Mouse (Mus musculus) hindbrain, embryonic 11.5 days (tissue): ENCODE data around the gene Mpl. TPM values are rescaled to one million over a fixed set of nuclear protein-coding genes. Genes with fewer than 3 reads are reported as not detected.

Experiments
- ATAC-seq: fragments of 200-750 bp; cut with Nextera tagmentation; 2 replicates; pipeline ENCODE4 v1.8.0; 2017; ENCODE audit warnings: mild to moderate bottlenecking, moderate TSS enrichment, moderate library complexity; ENCODE audit not compliant: low FRiP score
- DNase-seq: peaks from one replicate; pipeline ENCODE4 v3.0.0-alpha.2; 2015; ENCODE audit warnings: low spot score
- H3K27ac ChIP-seq: fragments of 300-500 bp; sonication (generic); 2 replicates; pipeline ENCODE4 v1.5.1; 2014; ENCODE audit warnings: mild to moderate bottlenecking, low read depth, low read length
- H3K27me3 ChIP-seq: fragments of 300-500 bp; sonication (generic); 2 replicates; pipeline ENCODE4 v1.6.1; 2014; ENCODE audit warnings: mild to moderate bottlenecking, low read length, moderate library complexity, mixed read lengths; ENCODE audit not compliant: control insufficient read depth, insufficient read depth
- H3K36me3 ChIP-seq: fragments of 300-500 bp; sonication (generic); 2 replicates; pipeline ENCODE4 v1.6.1; 2014; ENCODE audit warnings: mild to moderate bottlenecking, low read length, moderate library complexity, mixed read lengths; ENCODE audit not compliant: control insufficient read depth, insufficient read depth
- H3K4me1 ChIP-seq: fragments of 300-500 bp; sonication (generic); replicated peaks from 2 replicates; pipeline ENCODE4 v1.6.1; 2014; ENCODE audit warnings: low read length, mixed read lengths; ENCODE audit not compliant: control insufficient read depth, insufficient read depth
- H3K4me2 ChIP-seq: fragments of 300-500 bp; sonication (generic); replicated peaks from 2 replicates; pipeline ENCODE4 v1.6.1; 2014; ENCODE audit warnings: mild to moderate bottlenecking, low read depth, low read length
- H3K4me3 ChIP-seq: fragments of 300-500 bp; sonication (generic); 2 replicates; pipeline ENCODE4 v1.5.1; 2014; ENCODE audit warnings: low read depth, low read length
- H3K9ac ChIP-seq: fragments of 300-500 bp; sonication (generic); 2 replicates; pipeline ENCODE4 v1.6.1; 2014; ENCODE audit warnings: low read depth, low read length
- H3K9me3 ChIP-seq: fragments of 300-500 bp; sonication (generic); 2 replicates; pipeline ENCODE4 v1.6.1; 2016; ENCODE audit warnings: low read length; ENCODE audit not compliant: control insufficient read depth
- WGBS: fragments of 180-500 bp; shearing (Covaris S2); extraction: QIAGEN DNeasy Blood & Tissue Kit; methylation state at CpG from one replicate; pipeline ENCODE4 v1.1.7; 2014; 5-methylcytosine and 5-hydroxymethylcytosine counted together
- polyA plus RNA-seq: library from polyadenylated mRNA; unstranded; fragments of >200 nt; fragmentation: Nextera tagmentation; extraction: Ambion mirVana; gene quantifications from 2 replicates; pipeline ENCODE4 v1.2.1, GENCODE M21; 2014

Mpl gene
- polyA plus RNA-seq, 1 experiment from 2014 or later, result 1.3 TPM

DNA sequence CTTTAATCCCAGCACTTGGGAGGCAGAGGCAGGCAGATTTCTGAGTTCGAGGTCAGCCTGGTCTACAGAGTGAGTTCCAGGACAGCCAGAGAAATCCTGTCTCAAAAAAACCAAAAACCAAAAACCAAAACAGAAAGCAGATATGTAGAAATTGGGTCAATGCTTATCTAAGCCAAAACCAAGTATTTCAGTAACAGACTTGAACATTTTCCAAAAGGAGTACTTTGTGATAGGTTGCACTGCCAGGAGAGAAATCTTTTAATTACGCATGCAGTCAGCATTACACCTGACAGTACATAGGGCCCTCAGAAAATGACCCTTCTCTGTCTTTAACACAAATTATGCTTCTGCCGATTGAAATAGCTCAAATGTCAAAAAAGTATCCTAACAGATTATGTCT, 55.9 kb downstream of the Mpl start:
- H3K4me3 ChIP-seq, result no peak overlapping the region
- H3K4me2 ChIP-seq, result no peak overlapping the region
- no peaks in the 10 kb centered on the region for H3K4me1 ChIP-seq
- H3K27me3 ChIP-seq, result no peaks in the 10 kb centered on the region
- H3K27ac ChIP-seq, result no peak overlapping the region
- WGBS, result 89% methylated on average over 3 of the region's 3 CpGs
- H3K9ac ChIP-seq, result no peak overlapping the region
- ATAC-seq, result no peak
- no peak for DNase-seq
- H3K36me3 ChIP-seq, result 0 out of 2 replicates have a peak, but pooled peaks cover 6% of the 10 kb centered on the region
- no peaks in the 10 kb centered on the region for H3K9me3 ChIP-seq

DNA sequence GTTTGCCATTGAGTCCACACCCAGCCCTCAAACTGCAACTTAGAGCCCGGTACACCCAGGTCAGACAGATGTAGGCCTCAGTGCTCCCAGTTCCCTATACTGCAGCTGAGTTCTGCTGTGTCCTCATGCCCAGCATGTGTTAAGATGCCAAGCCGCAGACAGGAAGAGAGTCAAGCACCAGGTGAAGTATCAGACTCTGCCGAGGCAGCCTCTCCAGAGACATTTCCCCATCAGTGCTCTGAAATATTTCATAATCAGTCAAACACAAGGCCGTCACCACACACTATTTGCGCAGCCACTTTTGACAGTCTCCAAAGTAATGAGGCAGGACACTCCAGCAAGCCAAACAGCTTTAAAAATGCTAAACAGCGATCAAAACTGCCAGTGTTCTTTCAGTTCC, 58.9 kb downstream of the Mpl start:
- ATAC-seq, result no peak
- H3K9me3 ChIP-seq, result no peaks in the 10 kb centered on the region

DNA sequence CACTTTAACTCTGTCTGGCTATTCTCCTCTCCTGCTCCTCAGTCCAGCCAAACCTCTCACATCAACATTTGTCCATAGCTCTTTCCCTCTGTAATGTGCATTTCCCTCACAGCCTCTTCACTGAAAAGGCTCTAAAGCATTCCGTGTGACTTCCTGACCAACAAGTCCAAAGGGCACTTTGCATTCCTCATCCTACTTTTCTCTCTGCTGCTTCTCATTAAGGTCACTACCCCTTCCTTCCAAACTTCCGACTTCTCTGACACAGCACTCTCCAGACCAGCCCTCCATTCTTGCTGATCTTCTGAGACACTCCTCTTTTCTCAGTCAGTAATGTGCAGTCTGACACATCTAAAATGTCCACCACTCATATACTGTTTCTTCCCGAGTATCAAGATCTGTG, 60.9 kb downstream of the Mpl start:
- DNase-seq (no peak), ATAC-seq (no peak)
- Histone ChIP-seq H3K4me3 (no peak overlapping the region), H3K9me3 (no peaks in the 10 kb centered on the region), H3K9ac (no peak overlapping the region), H3K27ac (no peak overlapping the region), H3K4me1 (no peaks in the 10 kb centered on the region), H3K27me3 (no peaks in the 10 kb centered on the region), H3K36me3 (peaks cover 8% of the 10 kb centered on the region), H3K4me2 (no peak overlapping the region)
- 84% methylated on average over 3 of the region's 3 CpGs for WGBS

More for the DNA sequence above, 58.9 kb downstream of the Mpl start:
- no peaks in the 10 kb centered on the region for H3K4me1 ChIP-seq
- no peak overlapping the region for H3K9ac ChIP-seq
- H3K4me3 ChIP-seq, result no peak overlapping the region
- 94% methylated on average over 6 of the region's 6 CpGs for WGBS
- H3K4me2 ChIP-seq, result no peak overlapping the region
- no peak overlapping the region for H3K27ac ChIP-seq
- H3K36me3 ChIP-seq, result 0 out of 2 replicates have a peak, but pooled peaks cover 6% of the 10 kb centered on the region
- no peak for DNase-seq
- H3K27me3 ChIP-seq, result no peaks in the 10 kb centered on the region

DNA sequence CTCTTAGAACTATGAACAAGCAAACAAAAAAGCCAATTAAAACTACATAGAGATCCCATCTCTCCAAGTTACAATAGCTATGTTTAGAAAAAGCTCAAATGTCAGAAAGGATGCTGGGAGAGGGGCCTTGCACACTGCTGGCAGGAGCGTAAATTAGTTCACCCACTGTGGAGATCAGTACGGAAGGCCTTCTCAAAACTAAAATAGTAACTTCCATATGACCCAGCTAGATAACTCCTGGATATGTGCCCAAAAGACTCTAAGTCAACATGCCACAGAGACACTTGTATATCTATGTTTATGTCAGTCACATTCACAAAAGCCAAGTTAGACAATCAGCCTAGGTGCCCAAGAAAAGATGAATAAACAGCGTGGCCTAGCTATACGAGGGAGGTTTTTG, 62.0 kb downstream of the Mpl start:
- no peak overlapping the region for H3K27ac ChIP-seq
- peaks cover 12% of the 10 kb centered on the region for H3K36me3 ChIP-seq
- no peaks in the 10 kb centered on the region for H3K4me1 ChIP-seq
- no peak overlapping the region for H3K9ac ChIP-seq
- ATAC-seq (no peak), DNase-seq (no peak)
- no peak overlapping the region for H3K4me2 ChIP-seq
- no peak overlapping the region for H3K4me3 ChIP-seq
- 91% methylated on average over 4 of the region's 4 CpGs for WGBS
- no peaks in the 10 kb centered on the region for H3K9me3 ChIP-seq
- no peaks in the 10 kb centered on the region for H3K27me3 ChIP-seq

DNA sequence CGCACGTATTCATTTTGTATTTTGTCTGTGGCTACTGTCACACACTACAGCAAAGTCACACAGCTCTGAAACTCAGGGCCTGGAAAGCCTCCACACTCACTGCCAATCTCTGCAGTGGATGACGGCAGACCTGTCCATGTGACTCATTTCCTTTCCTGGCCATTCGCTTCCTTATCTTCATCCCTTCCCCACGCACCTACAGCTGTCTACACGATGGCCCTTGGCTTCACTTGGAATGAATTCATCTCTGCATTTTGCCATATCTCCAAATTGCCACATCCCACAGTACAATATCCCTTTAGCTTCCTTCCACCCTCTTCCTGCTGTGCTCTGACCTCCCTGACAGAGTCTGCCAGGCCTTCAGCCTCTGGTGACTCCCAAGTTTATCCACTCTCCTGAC, 62.8 kb downstream of the Mpl start:
- no peak overlapping the region for H3K9ac ChIP-seq
- DNase-seq (no peak), ATAC-seq (no peak)
- no peak overlapping the region for H3K4me3 ChIP-seq
- no peaks in the 10 kb centered on the region for H3K9me3 ChIP-seq
- 95% methylated on average over 6 of the region's 6 CpGs for WGBS
- H3K4me1 ChIP-seq, result no peaks in the 10 kb centered on the region
- no peak overlapping the region for H3K4me2 ChIP-seq
- H3K36me3 ChIP-seq, result peaks cover 14% of the 10 kb centered on the region
- no peaks in the 10 kb centered on the region for H3K27me3 ChIP-seq
- no peak overlapping the region for H3K27ac ChIP-seq

Other genes starting within 250 kb of the Mpl start
- 62.4 and 66.0 TPM in 2 replicates for gene Ptprf, start 166.1 kb downstream of the Mpl start, polyA plus RNA-seq
- gene Szt2, start 48.2 kb downstream of the Mpl start, polyA plus RNA-seq, result 9.3 and 12.9 TPM in 2 replicates
- 154 and 158 TPM in 2 replicates for gene Med8, start 48.2 kb downstream of the Mpl start, polyA plus RNA-seq
- gene Elovl1, start 29.4 kb downstream of the Mpl start, polyA plus RNA-seq, result 42.1 and 46.8 TPM in 2 replicates
- gene Cdc20, start 20.2 kb downstream of the Mpl start, polyA plus RNA-seq, result 236 and 259 TPM in 2 replicates
- 8.8 and 12.2 TPM in 2 replicates for gene Tie1, start 32.5 kb upstream of the Mpl start, polyA plus RNA-seq
- gene 2610528J11Rik, start 69.5 kb upstream of the Mpl start, polyA plus RNA-seq, result 0.77 and 2.1 TPM in 2 replicates
- gene Tmem125, start 86.5 kb upstream of the Mpl start, polyA plus RNA-seq, result 0.40 and 0.46 TPM in 2 replicates
- gene Cfap57, start 163.3 kb upstream of the Mpl start, polyA plus RNA-seq, result 1.5 and 2.0 TPM in 2 replicates
- gene Ebna1bp2, start 163.3 kb upstream of the Mpl start, polyA plus RNA-seq, result 192 and 193 TPM in 2 replicates
- not detected in 2 replicates for gene Olfr62, start 201.4 kb upstream of the Mpl start, polyA plus RNA-seq
- gene Olfr1342, start 235.2 kb upstream of the Mpl start, polyA plus RNA-seq, result not detected in 2 replicates
- gene Olfr1341, start 246.0 kb upstream of the Mpl start, polyA plus RNA-seq, result not detected in 2 replicates